In genomic region chr17:23660117-23660875, GRCm38 (mm10) we compare ENCODE assay signal across 8 mouse cellular contexts. TPM values are rescaled to one million over a fixed set of nuclear protein-coding genes. Genes with fewer than 3 reads are reported as not detected.
DNase-seq lines count a peak whose midpoint lies in the region; ATAC-seq and TF ChIP-seq lines count a peak whose summit lies in the region.

Bicdl2 (plus strand) TSS chr17:23660506.

- peak within 1 kb of the TSS; percentile 27 for H3K4me2 ChIP-seq in forebrain, embryonic 11.5 days (ENCODE audit: low read depth, low read length, severe bottlenecking)
- no peak within 1 kb of the TSS for H3K4me2 ChIP-seq in forebrain, embryonic 15.5 days (replicated peaks)
- peak within 1 kb of the TSS; percentile 39 for H3K4me2 ChIP-seq in embryonic facial prominence, embryonic 15.5 days (replicated peaks)
- peak within 1 kb of the TSS; percentile 49 for H3K4me2 ChIP-seq in lung, embryonic 14.5 days

- no peak within 1 kb of the TSS for H3K27ac ChIP-seq in forebrain, embryonic 11.5 days (ENCODE audit: low read depth, low read length)
- H3K27ac ChIP-seq in forebrain, embryonic 15.5 days (replicated peaks): no peak within 1 kb of the TSS
- H3K27ac ChIP-seq in ES-Bruce4 (ENCODE audit: insufficient read depth, low read length): no peak within 1 kb of the TSS
- H3K27ac ChIP-seq in embryonic facial prominence, embryonic 15.5 days (replicated peaks): peak within 1 kb of the TSS; percentile 25; the same call in 1 of the 2 replicates
- H3K27ac ChIP-seq in lung, embryonic 14.5 days (ENCODE audit: low read depth): no peak within 1 kb of the TSS; the same call in 1 of the 2 replicates

- TF ChIP-seq EP300 in ES-Bruce4 (IDR thresholded peaks at IDR 0.05; ENCODE audit: insufficient read depth, low read depth, low read length): 0 out of 2 replicates have a peak, but pooled peaks have one; percentile 16

- WGBS in forebrain, embryonic 11.5 days: 6% methylated on average over 27 of the region's 27 CpGs
- WGBS in forebrain, embryonic 15.5 days: 5% methylated on average over 27 of the region's 27 CpGs
- 4% methylated on average over 27 of the region's 27 CpGs for WGBS in embryonic facial prominence, embryonic 15.5 days
- 7% methylated on average over 27 of the region's 27 CpGs for WGBS in lung, embryonic 14.5 days

- H3K9me3 ChIP-seq in forebrain, embryonic 11.5 days (ENCODE audit: control insufficient read depth, low read length): no peaks in the 10 kb centered on the region; the same call in 1 of the 2 replicates
- H3K9me3 ChIP-seq in forebrain, embryonic 15.5 days: no peaks in the 10 kb centered on the region
- no peaks in the 10 kb centered on the region for H3K9me3 ChIP-seq in ES-Bruce4 (replicated peaks; ENCODE audit: control insufficient read depth, insufficient read depth, low read length, poor library complexity, severe bottlenecking)
- no peaks in the 10 kb centered on the region for H3K9me3 ChIP-seq in embryonic facial prominence, embryonic 15.5 days (replicated peaks)
- H3K9me3 ChIP-seq in lung, embryonic 14.5 days (ENCODE audit: low read depth, low read length): no peaks in the 10 kb centered on the region

- no peaks in the 10 kb centered on the region for H3K36me3 ChIP-seq in forebrain, embryonic 11.5 days (ENCODE audit: control insufficient read depth, insufficient read depth, low read length)
- no peaks in the 10 kb centered on the region for H3K36me3 ChIP-seq in forebrain, embryonic 15.5 days
- H3K36me3 ChIP-seq in ES-Bruce4 (ENCODE audit: control insufficient read depth, insufficient read depth, low read length, poor library complexity, severe bottlenecking): no peaks in the 10 kb centered on the region
- no peaks in the 10 kb centered on the region for H3K36me3 ChIP-seq in embryonic facial prominence, embryonic 15.5 days
- H3K36me3 ChIP-seq in lung, embryonic 14.5 days (ENCODE audit: insufficient read depth): no peaks in the 10 kb centered on the region

- H3K4me1 ChIP-seq in forebrain, embryonic 11.5 days (replicated peaks; ENCODE audit: control insufficient read depth, insufficient read depth, low read length): 0 out of 2 replicates have a peak, but pooled peaks cover 2% of the 10 kb centered on the region
- H3K4me1 ChIP-seq in forebrain, embryonic 15.5 days: 0 out of 2 replicates have a peak, but pooled peaks cover 5% of the 10 kb centered on the region
- no peaks in the 10 kb centered on the region for H3K4me1 ChIP-seq in ES-Bruce4 (ENCODE audit: control insufficient read depth, insufficient read depth, low read length)
- peaks cover 19% of the 10 kb centered on the region for H3K4me1 ChIP-seq in embryonic facial prominence, embryonic 15.5 days
- H3K4me1 ChIP-seq in lung, embryonic 14.5 days (ENCODE audit: insufficient read depth): no peaks in the 10 kb centered on the region

- H3K27me3 ChIP-seq in forebrain, embryonic 11.5 days (ENCODE audit: control insufficient read depth, insufficient read depth, low read length): peaks cover 23% of the 10 kb centered on the region
- peaks cover 41% of the 10 kb centered on the region for H3K27me3 ChIP-seq in forebrain, embryonic 15.5 days
- no peaks in the 10 kb centered on the region for H3K27me3 ChIP-seq in ES-Bruce4 (ENCODE audit: control insufficient read depth, insufficient read depth, low read length, poor library complexity, severe bottlenecking)
- peaks cover 36% of the 10 kb centered on the region for H3K27me3 ChIP-seq in embryonic facial prominence, embryonic 15.5 days
- peaks cover 22% of the 10 kb centered on the region for H3K27me3 ChIP-seq in lung, embryonic 14.5 days (ENCODE audit: insufficient read depth, low read length)

- H3K4me3 ChIP-seq in forebrain, embryonic 11.5 days (ENCODE audit: low read depth, low read length): no peak within 1 kb of the TSS
- no peak within 1 kb of the TSS for H3K4me3 ChIP-seq in forebrain, embryonic 15.5 days
- peak within 1 kb of the TSS; percentile 69 for H3K4me3 ChIP-seq in ES-Bruce4 (ENCODE audit: low read depth, low read length)
- H3K4me3 ChIP-seq in embryonic facial prominence, embryonic 15.5 days (replicated peaks): peak within 1 kb of the TSS; percentile 32
- H3K4me3 ChIP-seq in lung, embryonic 14.5 days (ENCODE audit: low read depth, low read length): peak within 1 kb of the TSS; percentile 29

- no peak within 1 kb of the TSS for H3K9ac ChIP-seq in forebrain, embryonic 11.5 days (ENCODE audit: low read length)
- H3K9ac ChIP-seq in forebrain, embryonic 15.5 days (replicated peaks): no peak within 1 kb of the TSS
- H3K9ac ChIP-seq in ES-Bruce4 (ENCODE audit: low read depth, poor library complexity, severe bottlenecking): peak within 1 kb of the TSS; percentile 11; the same call in 1 of the 2 replicates
- no peak within 1 kb of the TSS for H3K9ac ChIP-seq in embryonic facial prominence, embryonic 15.5 days
- H3K9ac ChIP-seq in lung, embryonic 14.5 days: no peak within 1 kb of the TSS

- no peak for TF ChIP-seq POLR2A in ES-Bruce4 (IDR thresholded peaks at IDR 0.05; ENCODE audit: insufficient read depth, low read length)

- ATAC-seq in forebrain, embryonic 11.5 days (replicated peaks; ENCODE audit: low FRiP score): no peak
- no peak for ATAC-seq in forebrain, embryonic 15.5 days (replicated peaks)
- 0 out of 2 replicates have a peak, but pooled peaks have one; percentile 45 for ATAC-seq in embryonic facial prominence, embryonic 15.5 days (ENCODE audit: insufficient number of reproducible peaks, low FRiP score, low TSS enrichment, low read depth)
- ATAC-seq in lung, embryonic 14.5 days (ENCODE audit: insufficient read depth): peak; percentile 64
- no peak for ATAC-seq in erythroid progenitor cell, adult 5-6 weeks (replicated peaks; ENCODE audit: low FRiP score, poor library complexity, severe bottlenecking)

- TF ChIP-seq CTCF in ES-Bruce4 (IDR thresholded peaks at IDR 0.05; ENCODE audit: low read depth, low read length): peak; percentile 89
- TF ChIP-seq CTCF in lung, embryonic 14.5 days (IDR thresholded peaks at IDR 0.05; ENCODE audit: low read depth): peak; percentile 87

- peak; percentile 71 for DNase-seq in forebrain, embryonic 11.5 days (ENCODE audit: low spot score)
- peak; percentile 72 to 86 for DNase-seq in kidney, adult 8-10 months
- DNase-seq in lung, embryonic 14.5 days: peak; percentile 70
- DNase-seq in thymus, postnatal 36 days: peak; percentile 43 to 44

RNA-seq across cellular contexts. Expression of gene Bicdl2, which starts in this region (rescaled TPM):
- 0.35 and 0.53 TPM in 2 replicates for polyA plus RNA-seq in forebrain, embryonic 11.5 days (2014; fragmentation: Nextera tagmentation; extraction: Ambion mirVana)
- 0.22 TPM in 1 of 2 replicates, not detected in the other for polyA plus RNA-seq in forebrain, embryonic 15.5 days (2015; fragmentation: Nextera tagmentation; extraction: Ambion mirVana)
- polyA plus RNA-seq in ES-Bruce4 (2011; ENCODE audit: insufficient read depth, insufficient read length, low read depth, missing spikeins): 2.9 and 3.2 TPM in 2 replicates
- polyA plus RNA-seq in embryonic facial prominence, embryonic 15.5 days (2015; fragmentation: Nextera tagmentation; extraction: Ambion mirVana): 15.8 and 17.0 TPM in 2 replicates
- 1.3 and 1.9 TPM in 2 replicates for polyA plus RNA-seq in lung, embryonic 14.5 days (2014; fragmentation: Nextera tagmentation; extraction: Ambion mirVana)
- not detected in 2 replicates for total RNA-seq in erythroid progenitor cell, adult 5-6 weeks (2015; ENCODE audit: low replicate concordance)
- not detected in 2 replicates for total RNA-seq in erythroid progenitor cell, adult 5-6 weeks (2017; ENCODE audit: low replicate concordance)

Comparison
In these comparisons a context has a peak if more than half of its experiments do, and no peak if none do; other contexts are left out.
1. Peak in DNase-seq and H3K4me2 ChIP-seq in forebrain, embryonic 11.5 days; RNA of the gene not detected or under 1 TPM.
2. ATAC-seq: peak in embryonic facial prominence, embryonic 15.5 days (single experiment) and lung, embryonic 14.5 days (single experiment); none in forebrain, embryonic 11.5 days (single experiment), forebrain, embryonic 15.5 days (single experiment) and erythroid progenitor cell, adult 5-6 weeks (single experiment).
3. H3K4me3 ChIP-seq: peak in ES-Bruce4 (single experiment), embryonic facial prominence, embryonic 15.5 days (single experiment) and lung, embryonic 14.5 days (single experiment); none in forebrain, embryonic 11.5 days (single experiment) and forebrain, embryonic 15.5 days (single experiment).
4. Peak in every context shown above with its lines, with median percentiles within 50 percentile points of each other: DNase-seq.